Mouse (Mus musculus) lung, adult 2 months (tissue): ENCODE data around the gene Xrcc5. TPM values are rescaled to one million over a fixed set of nuclear protein-coding genes. Genes with fewer than 3 reads are reported as not detected.

Experiments used
- DNase-seq: peaks from one replicate; pipeline ENCODE4 v3.0.0; 2022
- H3K4me1 ChIP-seq: fragments of 200-500 bp; 2 replicates; pipeline ENCODE4 v1.6.1; 2011; ENCODE audit warnings: low read length; ENCODE audit not compliant: control insufficient read depth, insufficient read depth
- H3K4me3 ChIP-seq: fragments of 200-500 bp; replicated peaks from 2 replicates; pipeline ENCODE3; 2011; ENCODE audit warnings: low read depth, mild to moderate bottlenecking, control low read depth, low read length; ENCODE audit errors: extremely low read depth
- CTCF ChIP-seq: fragments of 200-500 bp; IDR thresholded peaks from 2 replicates; pipeline ENCODE4 v1.5.1; 2011; ENCODE audit warnings: mild to moderate bottlenecking, low read length, control low read depth; ENCODE audit not compliant: insufficient read depth
- POLR2A ChIP-seq: fragments of 200-500 bp; IDR thresholded peaks from 2 replicates; pipeline ENCODE4 v1.6.1; 2011; ENCODE audit warnings: low read depth, mild to moderate bottlenecking, control low read depth, low read length, borderline replicate concordance; ENCODE audit errors: extremely low read depth
- WGBS: fragments of 180-500 bp; shearing (Covaris S2); methylation state at CpG from one replicate; pipeline ENCODE4 v1.1.7; 2018; 5-methylcytosine and 5-hydroxymethylcytosine counted together
- polyA plus RNA-seq: library from polyadenylated mRNA; depleted of rRNA; stranded (reverse); fragments of >200 nt; gene quantifications from 2 replicates; pipeline ENCODE4 v1.2.3, GENCODE M21; 2012; rRNA removed

Xrcc5 gene
- 2.3 and 3.6 TPM in 2 replicates for polyA plus RNA-seq

DNA sequence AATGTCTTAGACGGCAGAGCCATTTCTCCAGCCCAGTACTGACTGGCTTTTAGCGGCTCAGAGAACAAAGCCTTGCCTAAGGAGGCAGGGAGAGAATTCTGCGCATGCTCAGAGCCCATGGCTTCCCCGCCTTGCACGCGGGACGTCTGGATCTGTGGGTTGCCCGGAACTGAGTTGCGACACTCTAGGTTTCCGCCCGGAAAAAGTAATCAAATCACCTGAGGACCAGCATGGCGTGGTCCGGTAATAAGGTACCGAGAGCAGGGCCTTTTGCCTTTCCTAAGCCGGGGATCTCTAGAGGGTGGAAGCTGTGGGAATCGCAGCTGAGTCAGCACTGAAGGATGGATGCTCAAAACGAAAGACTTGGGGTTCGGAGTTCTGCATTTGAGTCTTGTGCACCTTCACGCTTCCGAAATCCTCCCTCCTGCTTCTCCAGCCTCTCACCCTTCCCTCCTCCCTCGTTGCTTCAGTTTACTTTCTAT is at the start of gene Xrcc5:
Xrcc5 (plus strand) TSS at position 105 of the 482 bp plus-strand sequence.
- Histone ChIP-seq H3K4me1 (no peaks in the 10 kb centered on the region), H3K4me3 (peak within 1 kb of the TSS; percentile 92)
- TF ChIP-seq POLR2A (no peak), CTCF (no peak)
- peak; percentile 80 for DNase-seq
- WGBS = under 1% methylated on average over 21 of the region's 21 CpGs

DNA sequence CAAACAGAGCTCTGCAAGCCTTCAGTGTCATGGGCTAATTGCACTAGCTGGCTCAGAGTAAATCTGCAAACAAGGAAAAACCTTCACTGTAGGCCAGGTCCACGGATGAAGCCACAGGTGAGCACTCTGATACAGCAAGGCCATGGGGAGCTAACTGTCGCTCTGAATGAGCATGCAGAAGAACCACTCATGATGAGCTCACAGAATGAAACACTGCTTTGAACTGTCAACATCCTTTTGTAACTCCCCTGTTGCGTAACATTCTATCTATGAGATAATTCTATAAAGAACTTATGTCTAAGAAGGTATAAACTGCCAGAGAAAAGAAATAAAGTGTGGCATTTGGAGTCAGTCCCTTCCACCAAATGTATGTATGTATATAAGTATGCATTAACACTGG is 44.1 kb upstream of the Xrcc5 start:
- Histone ChIP-seq H3K4me3 (no peak overlapping the region), H3K4me1 (no peaks in the 10 kb centered on the region)
- 87% methylated on average over 3 of the region's 3 CpGs for WGBS
- no peak for TF ChIP-seq POLR2A
- no peak for TF ChIP-seq CTCF
- no peak for DNase-seq

DNA sequence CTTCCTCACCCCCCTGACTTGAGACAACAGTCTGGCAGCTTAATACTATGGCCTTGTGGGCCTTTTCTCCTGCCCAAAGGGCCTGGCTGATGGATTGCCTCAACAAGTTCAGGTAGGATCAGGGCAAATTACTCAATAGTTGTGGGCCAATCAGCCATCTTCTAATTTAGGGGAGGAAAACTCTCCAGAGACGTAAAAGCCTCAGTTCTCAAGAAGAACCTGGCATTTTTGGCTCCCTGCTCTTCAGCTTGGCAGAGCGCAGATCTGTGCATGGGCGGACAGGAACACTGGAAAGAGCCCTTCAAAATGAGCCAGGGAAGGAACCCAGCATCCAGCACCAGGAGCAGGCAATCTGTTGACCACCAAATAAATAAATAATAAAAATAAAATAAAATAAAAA is 29.1 kb upstream of the Xrcc5 start:
- H3K4me1 ChIP-seq = no peaks in the 10 kb centered on the region
- TF ChIP-seq POLR2A (no peak), CTCF (no peak)
- no peak overlapping the region for H3K4me3 ChIP-seq
- DNase-seq = no peak
- WGBS = 85% methylated on average over 3 of the region's 3 CpGs

DNA sequence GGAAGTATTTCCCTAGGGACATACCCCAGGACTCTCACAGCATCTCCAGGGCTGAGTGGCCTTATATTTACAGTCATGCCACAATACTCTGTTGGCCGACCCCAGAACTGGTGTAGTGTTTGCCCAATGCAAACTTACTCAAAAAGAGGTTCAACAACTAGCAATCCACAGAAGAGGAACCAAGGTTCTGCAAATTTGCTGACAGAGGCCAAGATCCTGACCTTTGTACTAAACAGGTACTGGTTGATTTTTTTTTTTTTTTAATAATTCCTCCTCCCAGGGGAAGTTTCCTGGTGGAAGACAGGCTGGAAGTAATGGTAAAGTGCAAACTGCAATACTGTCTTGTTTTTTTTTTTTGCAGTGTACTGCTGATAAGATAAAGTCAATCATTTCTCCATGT is 24.6 kb upstream of the Xrcc5 start:
- H3K4me3 ChIP-seq = no peak overlapping the region
- TF ChIP-seq POLR2A = no peak
- TF ChIP-seq CTCF = no peak
- H3K4me1 ChIP-seq = no peaks in the 10 kb centered on the region
- WGBS = 60% methylated on average over 1 of the region's 1 CpGs
- DNase-seq = no peak

DNA sequence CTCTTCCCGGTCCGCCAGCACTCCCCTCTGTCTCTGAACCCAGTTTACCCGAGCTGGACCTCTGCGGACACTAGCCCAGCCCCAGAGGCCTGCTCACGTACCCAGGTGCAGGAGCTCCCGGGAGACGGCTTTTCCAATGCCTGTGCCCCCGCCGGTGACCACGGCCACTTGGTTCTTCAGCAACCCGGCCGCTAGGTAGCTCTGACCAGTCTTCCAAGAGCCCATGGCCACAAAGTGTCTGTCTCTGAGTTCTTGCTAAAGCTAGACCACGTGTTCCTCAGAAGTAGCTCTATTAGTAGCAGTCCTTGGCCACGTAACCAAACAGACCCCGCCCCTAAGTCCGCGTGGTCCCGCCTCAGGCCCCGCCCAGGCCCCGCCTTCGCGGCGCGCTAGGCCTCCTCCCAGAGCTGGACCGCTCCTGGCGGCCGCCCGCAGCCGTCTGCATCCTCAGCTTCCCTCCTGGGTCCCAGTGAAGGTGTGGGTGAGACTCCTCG is 23.2 kb upstream of the Xrcc5 start, which contains the start of the genes Pecr and Tmem169:
Pecr (minus strand) TSS at position 323 of the 494 bp plus-strand sequence.
Tmem169 (plus strand) TSS at position 378 of the 494 bp plus-strand sequence.
- DNase-seq = peak; percentile 91
- peak within 1 kb of the TSS; percentile 64 for H3K4me3 ChIP-seq
- no peaks in the 10 kb centered on the region for H3K4me1 ChIP-seq
- under 1% methylated on average over 30 of the region's 30 CpGs for WGBS
- TF ChIP-seq POLR2A = 0 out of 2 replicates have a peak, but pooled peaks have one; percentile 45
- TF ChIP-seq CTCF = no peak

DNA sequence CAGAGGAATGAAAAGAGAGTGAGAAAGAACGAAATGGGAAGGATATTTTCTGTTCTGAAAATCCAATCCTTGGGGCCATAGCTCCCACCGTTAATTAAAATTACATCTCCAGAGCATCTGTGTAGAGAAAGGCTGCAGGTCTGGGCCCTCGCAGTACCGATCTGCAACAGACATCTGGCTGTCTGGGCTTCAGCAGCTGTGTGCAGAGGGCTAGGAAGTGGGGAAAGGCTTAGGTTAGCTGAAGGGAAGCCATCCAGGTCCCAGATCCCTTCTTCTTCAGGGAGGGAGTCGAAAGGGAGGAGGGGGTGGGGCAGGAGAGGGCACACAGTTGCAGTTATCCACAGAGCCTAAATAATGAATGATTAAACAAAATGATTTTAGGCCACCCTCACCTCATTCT is 22.7 kb upstream of the Xrcc5 start:
- DNase-seq = no peak
- TF ChIP-seq POLR2A (no peak), CTCF (no peak)
- Histone ChIP-seq H3K4me1 (no peaks in the 10 kb centered on the region), H3K4me3 (no peak overlapping the region)
- 8% methylated on average over 5 of the region's 5 CpGs for WGBS

DNA sequence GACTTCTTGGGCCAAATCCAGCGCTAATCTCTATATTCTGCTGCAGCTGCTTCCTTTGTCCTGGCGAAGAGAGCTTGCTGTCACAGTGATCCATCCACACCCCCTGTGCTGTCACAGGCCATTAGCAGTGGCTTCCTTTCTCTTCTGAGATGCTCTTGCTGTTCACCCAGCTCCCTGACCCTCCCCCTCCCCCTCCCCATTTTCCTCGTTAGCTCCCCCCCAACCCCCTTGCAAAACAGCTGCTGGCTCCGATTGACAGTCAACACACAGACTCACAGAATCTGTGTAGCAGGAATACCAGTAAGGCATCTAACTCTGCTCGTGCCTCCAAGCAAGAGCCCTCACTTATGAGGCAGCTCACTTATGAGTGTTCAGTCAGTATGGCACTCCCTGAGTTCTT is 20.3 kb upstream of the Xrcc5 start:
- Histone ChIP-seq H3K4me1 (no peaks in the 10 kb centered on the region), H3K4me3 (no peak overlapping the region)
- WGBS = 36% methylated on average over 5 of the region's 5 CpGs
- no peak for DNase-seq
- no peak for TF ChIP-seq CTCF
- TF ChIP-seq POLR2A = no peak

DNA sequence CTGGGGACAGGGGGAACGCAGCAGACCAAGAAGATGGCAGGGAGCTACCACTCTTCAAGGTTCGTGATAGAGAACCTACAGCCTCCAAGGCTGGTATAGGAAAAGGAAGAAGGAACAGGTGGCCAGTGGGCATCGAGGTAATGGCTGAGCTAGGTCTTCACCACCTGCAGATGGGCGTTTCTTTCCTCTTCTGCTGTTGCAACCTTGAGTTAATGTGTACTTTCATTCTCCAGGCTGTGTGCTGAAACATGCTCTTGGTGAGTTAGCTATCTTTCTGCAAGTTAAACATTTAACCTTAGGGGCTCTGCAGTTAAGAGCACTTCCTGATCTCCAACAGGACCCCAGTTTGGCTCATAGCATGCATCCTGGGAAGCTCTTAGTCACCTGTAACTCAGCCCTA is 19.3 kb upstream of the Xrcc5 start:
- Histone ChIP-seq H3K4me3 (no peak overlapping the region), H3K4me1 (no peaks in the 10 kb centered on the region)
- 69% methylated on average over 4 of the region's 4 CpGs for WGBS
- DNase-seq = no peak
- TF ChIP-seq CTCF = no peak
- no peak for TF ChIP-seq POLR2A

DNA sequence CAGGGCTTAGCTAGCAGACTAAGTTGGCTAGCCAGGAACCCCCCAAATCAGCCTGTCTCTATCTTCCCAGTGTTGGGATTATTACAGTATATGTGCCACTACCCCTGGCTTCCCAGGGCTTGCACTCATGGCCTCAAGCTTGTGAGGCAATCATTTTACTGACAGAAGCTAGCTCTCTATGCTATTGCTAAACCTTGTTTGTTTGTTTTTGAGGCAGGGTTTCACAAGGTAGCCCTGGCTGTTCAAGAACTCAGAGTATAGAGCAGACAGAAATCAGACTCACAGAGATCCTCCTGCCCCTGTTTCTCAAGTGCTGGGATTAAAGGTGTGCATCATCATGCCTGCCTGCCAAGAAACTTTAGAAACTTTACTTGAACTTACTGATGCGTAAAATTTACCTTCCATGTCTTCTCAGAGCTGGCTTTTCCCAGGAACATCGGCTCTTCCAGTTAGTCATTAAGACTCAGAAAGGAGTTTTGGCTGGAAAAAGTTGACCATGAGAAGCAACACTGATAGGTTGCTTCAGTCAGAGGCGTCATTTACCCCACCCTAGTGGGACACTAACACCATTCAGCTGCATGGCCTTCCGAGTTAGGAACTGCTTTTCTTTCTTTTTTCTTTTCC is 18.6 kb upstream of the Xrcc5 start:
- Histone ChIP-seq H3K4me3 (no peak overlapping the region), H3K4me1 (no peaks in the 10 kb centered on the region)
- 84% methylated on average over 4 of the region's 4 CpGs for WGBS
- DNase-seq = no peak
- TF ChIP-seq POLR2A (no peak), CTCF (no peak)

DNA sequence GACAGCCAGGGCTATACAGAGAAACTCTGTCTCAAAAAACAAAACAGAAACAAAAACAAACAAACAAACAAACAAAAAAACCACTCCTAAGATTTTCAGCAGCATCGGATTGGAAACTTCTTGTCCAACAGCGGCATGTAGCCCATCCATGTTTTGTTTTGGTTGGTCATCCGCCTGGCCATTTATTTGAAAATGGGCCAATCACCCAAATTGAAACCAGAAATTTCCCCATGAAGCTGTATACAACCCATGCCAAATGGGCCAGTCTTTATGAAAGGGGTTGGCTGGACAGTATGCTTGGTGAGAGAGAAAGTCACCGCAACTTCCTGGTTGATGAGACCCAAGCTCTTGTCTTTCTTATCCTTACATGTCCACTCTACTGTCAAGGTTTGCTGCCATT is 16.3 kb upstream of the Xrcc5 start:
- WGBS = 91% methylated on average over 4 of the region's 4 CpGs
- no peaks in the 10 kb centered on the region for H3K4me1 ChIP-seq
- TF ChIP-seq POLR2A (no peak), CTCF (no peak)
- no peak overlapping the region for H3K4me3 ChIP-seq
- DNase-seq = no peak
